Mouse (Mus musculus): ENCODE measurements around the gene Rfesd.

Rfesd gene

DNA sequence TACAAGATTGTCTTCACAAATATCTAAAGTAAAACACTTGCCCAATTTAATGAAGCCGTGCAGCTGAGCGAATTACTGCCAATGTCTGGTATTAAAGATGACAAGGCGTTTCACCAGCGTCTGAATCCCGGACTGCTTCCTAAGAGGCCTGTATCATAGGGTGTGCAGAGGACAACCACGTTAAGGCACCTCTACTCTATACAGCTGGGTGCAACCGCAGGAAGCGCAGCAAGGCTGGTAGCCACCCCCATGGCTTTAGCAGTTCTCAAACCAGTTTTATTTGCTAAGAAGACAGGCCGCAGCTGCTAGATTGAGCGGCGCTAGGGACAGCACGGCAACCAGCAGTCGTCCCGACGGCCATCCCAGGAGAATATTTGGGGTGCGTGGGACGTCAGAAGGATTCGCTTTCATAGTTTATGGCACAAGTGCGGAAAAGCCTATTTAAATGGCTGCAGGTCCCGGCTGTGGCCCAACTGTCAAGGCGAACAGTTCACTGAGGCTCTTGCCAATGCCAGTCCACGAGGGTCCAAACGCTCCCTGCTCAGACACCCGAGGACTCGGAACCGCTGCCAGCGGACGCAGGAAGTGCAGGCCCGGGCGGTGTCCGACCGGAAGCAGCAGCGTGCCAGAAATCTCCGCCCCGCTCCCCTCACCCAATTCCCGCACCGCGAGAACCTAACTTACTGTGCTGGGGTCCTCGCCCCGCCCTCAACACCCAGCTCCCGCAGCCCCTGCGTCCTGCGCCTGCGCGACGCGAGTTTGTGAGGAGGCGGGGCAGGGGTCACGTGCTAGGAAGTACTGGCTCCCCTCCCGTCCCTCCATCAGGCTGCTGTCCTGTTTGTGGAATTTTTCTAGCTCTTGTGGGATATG lies at the start of gene Rfesd:
TSS of gene Rfesd (minus strand) at position 746 of the 870 bp plus-strand sequence.
- in situ Hi-C loops (cut with MboI, MseI): no loop called here

DNA sequence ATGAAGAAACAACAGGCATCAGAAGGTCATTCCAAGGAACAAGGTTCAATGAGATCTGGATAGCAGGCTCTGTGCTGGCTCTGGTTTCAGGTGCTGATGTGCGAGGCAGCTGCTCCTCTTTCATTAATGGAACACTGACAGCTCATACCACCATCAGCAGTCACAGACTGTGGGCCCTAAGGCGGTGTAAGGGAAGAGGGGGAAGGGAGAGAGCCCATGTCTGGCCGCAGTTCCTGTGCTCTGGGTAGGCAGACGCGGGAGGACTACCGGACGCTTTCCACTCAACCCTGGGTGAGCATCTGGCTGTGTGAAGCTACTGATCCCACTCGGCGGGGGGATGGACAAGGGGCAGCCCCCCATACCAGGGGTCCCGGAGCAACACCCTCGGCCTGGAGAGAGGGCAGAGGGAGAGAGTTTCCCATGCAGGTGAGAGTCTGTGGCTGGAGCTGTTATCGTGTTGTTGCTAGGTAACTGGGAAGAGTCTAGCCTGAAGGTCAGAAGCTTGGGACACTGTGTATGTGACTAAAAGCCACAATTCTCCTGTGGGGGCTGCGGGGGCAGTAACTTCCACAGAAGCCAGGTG lies 45.9 kb upstream of the Rfesd start:
- in situ Hi-C loops (cut with MboI, MseI): no loop called here

- in situ Hi-C loops (cut with MboI, MseI): no loop called here
Measured at GRCm38 (mm10) chr13:76063548-76063947, 45.0 kb upstream of the Rfesd start.

GRCm38 (mm10) chr13:76062569-76062968 lies 44.0 kb upstream of the Rfesd start:
- in situ Hi-C loops (cut with MboI, MseI): no loop called here

GRCm38 (mm10) chr13:76062126-76062525 lies 43.6 kb upstream of the Rfesd start:
- in situ Hi-C loops (cut with MboI, MseI): no loop called here

DNA sequence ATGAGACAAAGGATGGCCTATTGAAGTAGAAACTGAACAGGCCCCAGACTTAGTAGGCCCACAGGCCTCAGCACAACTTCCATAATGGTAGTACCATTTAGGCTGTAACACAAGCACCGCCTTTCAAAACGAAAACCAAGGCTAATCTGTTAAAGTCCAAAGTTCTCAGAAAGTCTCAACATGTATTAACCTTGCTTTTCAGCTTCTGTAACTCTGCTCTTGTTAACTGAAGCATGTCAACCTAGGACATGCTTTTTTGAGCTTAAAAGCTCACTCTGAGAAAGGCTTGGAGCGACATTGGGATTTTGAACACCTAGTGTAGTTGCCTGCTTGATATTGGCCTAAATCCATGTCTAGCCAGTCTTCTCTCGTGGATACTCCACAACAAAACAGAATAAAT lies 41.1 kb upstream of the Rfesd start:
- in situ Hi-C loops (cut with MboI, MseI): no loop called here

DNA sequence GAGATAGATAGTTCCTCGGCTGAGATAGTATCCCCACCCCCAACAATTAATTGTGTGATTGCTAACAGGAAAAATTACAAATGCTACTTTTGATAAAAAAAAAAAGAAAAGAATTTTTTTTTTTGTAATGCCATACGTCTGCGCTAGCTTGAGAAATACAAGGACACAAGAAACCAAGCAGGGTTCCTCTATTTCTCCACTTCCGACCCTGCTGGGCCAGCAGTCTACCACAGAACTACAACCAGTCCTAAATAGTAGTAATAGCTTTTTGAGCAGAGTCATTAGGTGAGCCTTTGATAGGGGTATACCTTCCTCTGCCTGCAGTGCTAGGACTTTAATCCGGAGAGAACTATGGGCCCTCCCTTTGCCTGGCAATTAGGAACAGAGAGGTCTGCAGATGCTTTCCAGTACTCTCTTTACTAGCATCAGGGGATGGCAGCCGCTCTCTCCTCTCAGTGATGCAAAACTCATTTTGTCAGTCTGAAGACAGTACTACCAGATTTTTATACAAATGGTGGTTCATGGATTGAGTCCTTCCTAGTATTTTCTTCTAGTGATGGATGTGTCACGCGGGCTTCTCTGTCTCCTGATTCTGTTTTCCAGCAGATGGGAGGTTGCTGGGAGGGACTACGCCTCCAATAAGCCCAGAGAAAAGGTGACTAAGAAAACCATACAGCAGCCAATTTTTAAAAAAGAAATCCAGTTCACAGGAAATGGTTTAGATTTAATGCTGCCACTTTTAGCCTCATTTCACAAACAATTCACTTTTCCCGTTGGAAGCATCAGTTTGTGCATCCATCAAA lies 38.9 kb upstream of the Rfesd start:
- in situ Hi-C loops (cut with MboI, MseI): no loop called here

DNA sequence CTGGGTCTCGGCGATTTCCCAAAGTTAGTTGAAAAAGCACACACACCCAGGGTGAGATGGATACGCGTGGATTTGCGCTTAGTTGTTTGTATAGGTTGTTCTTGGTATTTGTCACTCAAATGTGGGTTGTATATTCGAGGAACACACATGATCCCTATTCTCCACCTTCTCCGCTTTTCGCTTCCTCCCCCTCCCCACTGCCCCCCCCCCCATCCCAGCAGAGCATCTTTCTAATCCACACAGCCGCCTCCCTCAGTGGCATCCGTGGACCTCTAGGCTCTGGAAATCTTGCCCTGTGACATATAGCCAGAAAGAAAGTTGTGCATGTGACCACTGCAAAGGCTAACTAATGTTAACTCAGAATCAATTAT lies 38.4 kb upstream of the Rfesd start, which contains the start of gene Gpr150:
TSS of gene Gpr150 (minus strand) at position 101 of the 371 bp plus-strand sequence.
- in situ Hi-C loops (cut with MboI, MseI): no loop called here

DNA sequence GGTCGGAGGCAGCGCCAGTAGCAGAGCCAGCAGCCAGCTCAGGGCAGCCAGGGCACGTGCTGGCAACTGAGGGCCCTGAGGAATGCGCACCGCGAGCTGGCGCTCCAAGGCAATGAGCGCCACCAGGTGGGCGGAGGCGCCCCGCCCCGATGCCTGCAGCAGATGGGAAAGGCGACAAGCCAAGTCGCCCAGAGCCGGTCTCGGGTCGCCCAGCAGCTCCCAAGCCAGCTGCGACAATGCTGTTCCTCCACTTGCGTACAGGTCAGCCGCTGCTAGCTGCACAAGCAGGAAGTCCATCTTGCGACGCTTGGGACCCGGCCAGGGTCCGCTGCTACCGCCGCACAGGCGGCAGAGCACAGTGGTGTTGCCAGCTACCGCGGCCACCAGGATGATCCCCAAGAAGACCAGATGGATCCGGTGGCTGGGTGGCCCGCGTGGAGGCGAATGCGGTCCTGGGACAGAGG lies 37.8 kb upstream of the Rfesd start:
- in situ Hi-C loops (cut with MboI, MseI): no loop called here

- in situ Hi-C loops (cut with MboI, MseI): no loop called here
Measured at GRCm38 (mm10) chr13:76055391-76056232, 37.1 kb upstream of the Rfesd start.

DNA sequence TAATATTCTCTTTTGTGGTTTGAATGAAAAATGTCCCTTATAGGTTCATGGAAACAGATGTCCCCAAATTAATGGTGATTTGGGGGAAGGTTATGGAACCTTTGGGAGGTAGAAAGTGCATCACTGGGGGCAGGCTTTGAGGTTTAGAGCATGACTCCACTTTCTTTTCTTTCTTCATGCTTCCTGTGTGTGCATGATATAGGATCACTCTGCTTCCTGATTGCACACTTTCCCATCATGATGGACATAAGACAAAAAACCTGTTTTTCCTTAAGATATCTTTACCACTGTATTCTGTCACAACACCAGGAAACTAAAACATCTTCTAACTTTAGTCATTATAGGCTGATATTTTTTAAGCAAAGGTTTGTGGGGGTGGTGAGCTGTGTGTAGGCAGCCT lies 26.5 kb upstream of the Rfesd start:
- in situ Hi-C loops (cut with MboI, MseI): no loop called here

GRCm38 (mm10) chr13:76042455-76042854 lies 23.9 kb upstream of the Rfesd start:
- in situ Hi-C loops (cut with MboI, MseI): no loop called here

DNA sequence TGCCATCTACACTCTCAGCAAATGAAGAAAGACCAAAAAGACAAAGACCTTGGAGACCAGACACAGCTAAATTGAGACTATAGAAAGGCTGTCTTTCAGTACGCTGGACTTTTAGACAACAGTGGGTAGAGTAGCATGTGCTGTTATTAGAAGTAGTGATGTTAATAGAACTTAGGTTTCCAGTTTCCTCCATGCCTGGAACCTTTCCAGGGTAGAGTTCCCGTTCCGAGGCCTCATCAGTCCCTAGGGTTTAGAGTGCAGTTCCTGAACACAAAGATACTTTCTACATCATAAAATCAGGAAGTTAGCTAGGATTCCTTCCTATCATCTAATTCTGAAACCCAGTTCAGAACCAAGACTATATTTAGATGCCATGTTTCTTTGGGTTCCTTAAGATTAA lies 6.1 kb upstream of the Rfesd start:
- in situ Hi-C loops (cut with MboI, MseI): no loop called here

- in situ Hi-C loops (cut with MboI, MseI): no loop called here
Measured at GRCm38 (mm10) chr13:76021782-76022181, 3.3 kb upstream of the Rfesd start.

DNA sequence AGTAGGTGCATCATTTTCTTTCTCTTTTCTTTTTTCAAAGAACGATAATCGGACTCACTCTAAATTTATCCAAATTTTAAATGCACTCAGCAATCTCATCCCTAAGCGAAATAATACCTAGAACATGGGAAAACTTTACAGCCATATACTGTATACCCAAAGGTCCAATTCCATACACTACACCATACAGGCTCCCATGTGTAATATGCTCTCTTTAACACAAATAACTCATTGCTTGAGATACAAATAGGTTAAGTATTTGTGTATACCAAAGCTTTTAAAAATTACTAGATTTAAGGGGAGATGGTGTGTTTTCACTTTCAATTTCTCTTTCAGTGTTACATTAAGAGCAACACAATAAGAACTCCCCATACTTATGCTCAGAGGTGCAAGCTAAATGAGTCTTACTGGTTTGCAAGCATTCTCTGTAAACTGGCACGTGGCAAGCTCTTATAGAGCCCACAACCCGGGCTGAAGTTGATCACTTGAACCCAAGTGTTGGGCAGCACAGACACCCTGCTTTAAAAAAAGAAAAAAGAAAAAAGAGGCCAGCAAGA lies 403 bp upstream of the Rfesd start:
- in situ Hi-C loops (cut with MboI, MseI): no loop called here

GRCm38 (mm10) chr13:76017465-76017864 lies 1.1 kb downstream of the Rfesd start:
- in situ Hi-C loops (cut with MboI, MseI): no loop called here

DNA sequence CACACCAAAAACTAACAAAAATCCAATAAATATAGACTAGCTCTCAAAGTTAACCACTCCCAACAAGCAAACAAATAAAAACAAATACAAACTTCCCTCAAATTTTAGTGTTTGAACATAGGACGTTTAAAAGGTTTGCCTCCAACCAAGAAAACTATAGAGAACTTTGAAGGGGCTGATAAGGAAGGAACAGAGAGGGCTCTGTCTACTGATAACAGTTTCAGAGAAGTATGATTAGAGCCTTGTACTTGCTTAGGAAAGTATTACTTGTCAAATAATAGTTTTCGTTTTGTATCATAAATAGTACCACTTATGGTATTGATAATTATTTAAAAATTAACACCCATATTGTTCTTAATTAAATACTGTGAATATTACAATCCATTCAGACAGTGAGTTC lies 4.0 kb downstream of the Rfesd start:
- in situ Hi-C loops (cut with MboI, MseI): no loop called here

- in situ Hi-C loops (cut with MboI, MseI): no loop called here
Measured at GRCm38 (mm10) chr13:76003272-76003671, 15.2 kb downstream of the Rfesd start.

- in situ Hi-C loops (cut with MboI, MseI): no loop called here
Measured at GRCm38 (mm10) chr13:75992169-75993028, 26.1 kb downstream of the Rfesd start.

DNA sequence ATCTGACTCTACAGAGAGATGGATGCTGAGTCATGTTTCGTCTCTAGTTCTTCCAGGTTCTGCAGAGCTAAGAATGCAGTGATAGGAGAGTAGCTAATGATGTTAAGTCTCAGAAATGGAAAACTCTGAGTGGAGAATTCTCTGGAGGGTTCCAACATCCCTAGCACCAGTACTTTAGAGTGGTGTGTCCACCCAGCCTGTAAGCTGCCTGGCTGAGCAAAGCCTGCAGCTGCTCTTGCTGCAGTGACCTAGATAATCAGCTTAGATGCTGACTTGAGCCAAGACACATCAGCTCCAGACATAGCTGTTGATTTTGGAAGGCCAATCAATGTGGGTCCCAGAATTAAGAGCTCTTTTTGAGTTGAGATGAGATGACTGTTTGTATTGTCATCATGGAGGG lies 30.4 kb downstream of the Rfesd start:
- in situ Hi-C loops (cut with MboI, MseI): no loop called here

Data from regulatory T cell (primary cell).